Mouse (Mus musculus) spleen, adult 2 months (tissue): Measurements from ENCODE around the gene Gm37240.

Experiments
- CTCF ChIP-seq: fragments of 200-500 bp; IDR thresholded peaks from 2 replicates; pipeline ENCODE4 v1.5.1; 2011; ENCODE audit warnings: mild to moderate bottlenecking, inconsistent platforms; ENCODE audit not compliant: insufficient read depth, insufficient read length, insufficient replicate concordance; ENCODE audit errors: extremely low read depth
- POLR2A ChIP-seq: fragments of 200-500 bp; IDR thresholded peaks from 2 replicates; pipeline ENCODE4 v1.6.1; 2011; ENCODE audit warnings: low read depth, low read length, inconsistent platforms

DNA sequence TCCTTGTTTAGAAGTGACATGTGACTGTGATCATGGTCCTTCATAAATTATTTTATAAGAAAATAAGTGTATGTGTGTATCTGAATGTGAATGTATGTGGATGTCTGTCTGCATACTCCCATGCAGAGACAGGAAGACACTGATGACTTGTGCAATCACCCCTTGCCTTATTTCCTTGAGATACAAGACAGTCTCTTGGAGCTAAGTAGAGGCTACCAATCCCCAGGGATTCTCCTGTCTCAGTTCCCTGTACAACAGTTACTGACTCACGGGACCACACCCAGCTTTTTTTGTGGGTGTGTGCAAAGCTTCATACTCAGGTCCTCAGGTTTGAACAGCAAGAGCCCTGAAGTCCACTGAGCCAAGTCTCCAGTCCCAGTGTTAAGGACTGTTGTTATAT is 964.1 kb downstream of the Gm37240 start:
- TF ChIP-seq POLR2A (no peak), CTCF (no peak)
